Mouse (Mus musculus) limb, embryonic 10.5 days (tissue): ENCODE results near the gene Ppp3cb. TPM values are rescaled to one million over a fixed set of nuclear protein-coding genes. Genes with fewer than 3 reads are reported as not detected.

Experiments used
- DNase-seq: peaks from one replicate; pipeline ENCODE4 v3.0.0-alpha.2; 2017; ENCODE audit warnings: low spot score
- H3K27ac ChIP-seq: fragments of 300-500 bp; sonication (generic); 2 replicates; pipeline ENCODE4 v1.5.1; 2016; ENCODE audit warnings: mild to moderate bottlenecking
- H3K27me3 ChIP-seq: fragments of 300-500 bp; sonication (generic); 2 replicates; pipeline ENCODE4 v1.6.1; 2016; ENCODE audit warnings: low read depth, mild to moderate bottlenecking; ENCODE audit not compliant: poor library complexity, severe bottlenecking
- H3K36me3 ChIP-seq: fragments of 300-500 bp; sonication (generic); 2 replicates; pipeline ENCODE4 v1.6.1; 2016; ENCODE audit warnings: mild to moderate bottlenecking, moderate library complexity
- H3K4me1 ChIP-seq: fragments of 300-500 bp; sonication (generic); 2 replicates; pipeline ENCODE4 v1.6.1; 2016
- H3K4me3 ChIP-seq: fragments of 300-500 bp; sonication (generic); 2 replicates; pipeline ENCODE4 v1.5.1; 2016; ENCODE audit warnings: mild to moderate bottlenecking, moderate library complexity
- H3K9me3 ChIP-seq: fragments of 300-500 bp; sonication (generic); replicated peaks from 2 replicates; pipeline ENCODE4 v1.6.1; 2016; ENCODE audit warnings: mild to moderate bottlenecking
- WGBS: fragments of 180-500 bp; shearing (Covaris S2); methylation state at CpG from one replicate; pipeline ENCODE4 v1.1.7; 2016; 5-methylcytosine and 5-hydroxymethylcytosine counted together
- polyA plus RNA-seq: library from polyadenylated mRNA; unstranded; fragments of >200 nt; fragmentation: Nextera tagmentation; extraction: Ambion mirVana; gene quantifications from 2 replicates; pipeline ENCODE4 v1.2.1, GENCODE M21; 2016

Ppp3cb gene
- polyA plus RNA-seq, 1 experiment from 2014 or later = 43.2 TPM

DNA sequence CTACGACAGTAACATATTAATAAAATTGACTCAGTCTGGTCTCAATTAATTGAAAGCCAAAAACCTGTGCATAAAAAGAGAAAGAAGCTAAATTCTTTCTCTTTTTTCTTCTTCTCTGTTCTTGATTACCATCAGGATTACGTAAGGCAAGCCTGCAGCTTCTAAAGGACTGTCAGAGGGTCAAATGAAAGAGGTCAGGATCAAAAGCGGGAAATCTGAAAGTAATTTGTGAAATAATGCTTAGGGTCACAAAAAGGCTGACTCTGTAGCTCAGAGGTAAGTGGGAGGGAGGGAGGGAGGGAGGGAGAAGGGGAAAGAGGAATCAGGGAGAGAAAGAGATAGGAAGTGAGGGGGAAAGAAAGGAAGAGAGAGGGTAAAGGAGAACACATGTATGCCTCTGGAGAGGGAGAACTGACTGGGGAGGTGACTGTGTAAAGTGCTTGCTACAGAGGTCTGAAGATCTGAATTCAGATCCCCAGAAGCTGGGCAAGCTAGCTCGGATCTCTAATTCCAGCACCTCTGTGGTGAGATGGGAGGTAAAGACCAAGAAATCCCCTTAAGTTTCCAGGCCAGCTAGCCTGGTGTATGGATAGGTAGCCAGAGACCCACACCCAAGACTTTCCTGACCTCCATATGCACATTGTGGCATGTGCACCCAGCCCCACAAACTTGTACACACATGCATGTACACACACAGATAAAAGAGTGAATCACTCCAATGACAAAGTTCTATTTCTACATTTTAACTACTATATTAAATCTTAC, 68.9 kb downstream of the Ppp3cb start:
- no peaks in the 10 kb centered on the region for H3K9me3 ChIP-seq
- DNase-seq = no peak
- no peak overlapping the region for H3K27ac ChIP-seq
- H3K4me3 ChIP-seq = no peak overlapping the region
- 20% methylated on average over 4 of the region's 4 CpGs for WGBS
- no peaks in the 10 kb centered on the region for H3K27me3 ChIP-seq
- no peaks in the 10 kb centered on the region for H3K36me3 ChIP-seq
- H3K4me1 ChIP-seq = peaks cover 42% of the 10 kb centered on the region

DNA sequence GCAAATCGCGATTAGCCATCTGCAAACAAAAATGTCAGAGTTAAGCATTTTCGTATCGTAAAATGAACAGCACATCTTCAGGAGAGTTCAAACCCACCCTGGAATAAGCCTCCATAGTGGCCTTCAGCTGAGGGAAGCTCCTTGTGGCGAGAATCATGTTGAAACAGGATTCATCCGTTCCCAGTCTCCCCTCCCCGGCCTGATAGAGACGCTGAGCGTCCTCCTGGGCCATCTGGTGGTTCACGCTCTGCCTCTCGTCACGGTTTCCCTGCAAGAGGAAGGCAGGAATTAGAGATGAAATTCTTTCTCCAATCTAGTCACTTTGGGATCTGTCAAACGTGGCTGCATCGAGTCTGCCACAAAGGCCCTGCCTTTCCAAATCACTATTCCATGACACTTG, 86.2 kb downstream of the Ppp3cb start:
- no peak for DNase-seq
- H3K27me3 ChIP-seq = no peaks in the 10 kb centered on the region
- no peaks in the 10 kb centered on the region for H3K9me3 ChIP-seq
- H3K27ac ChIP-seq = no peak overlapping the region
- no peak overlapping the region for H3K4me3 ChIP-seq
- peaks cover 56% of the 10 kb centered on the region for H3K36me3 ChIP-seq
- no peaks in the 10 kb centered on the region for H3K4me1 ChIP-seq
- 78% methylated on average over 14 of the region's 14 CpGs for WGBS

DNA sequence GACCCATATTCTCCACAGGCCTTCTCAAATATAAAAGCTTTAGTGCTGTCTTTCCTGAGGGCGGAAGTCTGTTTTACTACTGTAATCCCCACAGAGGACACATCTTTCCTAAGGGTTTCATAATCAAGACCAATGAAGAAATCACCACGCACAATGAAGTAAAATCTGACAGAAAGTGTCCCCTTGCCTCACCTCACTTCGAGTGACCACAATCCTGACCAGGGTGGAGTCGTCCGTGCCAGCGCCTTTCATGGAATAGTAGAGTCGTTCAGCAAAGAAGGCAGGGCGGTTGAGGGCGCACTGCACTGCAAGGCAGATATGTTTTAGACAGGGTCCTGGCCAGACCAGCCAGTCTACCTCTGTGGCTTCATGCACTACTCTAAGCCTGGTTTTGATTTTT, 88.0 kb downstream of the Ppp3cb start:
- Histone ChIP-seq H3K27ac (no peak overlapping the region), H3K27me3 (no peaks in the 10 kb centered on the region), H3K9me3 (no peaks in the 10 kb centered on the region), H3K36me3 (peaks cover 40% of the 10 kb centered on the region), H3K4me1 (no peaks in the 10 kb centered on the region), H3K4me3 (no peak overlapping the region)
- 95% methylated on average over 9 of the region's 9 CpGs for WGBS
- DNase-seq = no peak

DNA sequence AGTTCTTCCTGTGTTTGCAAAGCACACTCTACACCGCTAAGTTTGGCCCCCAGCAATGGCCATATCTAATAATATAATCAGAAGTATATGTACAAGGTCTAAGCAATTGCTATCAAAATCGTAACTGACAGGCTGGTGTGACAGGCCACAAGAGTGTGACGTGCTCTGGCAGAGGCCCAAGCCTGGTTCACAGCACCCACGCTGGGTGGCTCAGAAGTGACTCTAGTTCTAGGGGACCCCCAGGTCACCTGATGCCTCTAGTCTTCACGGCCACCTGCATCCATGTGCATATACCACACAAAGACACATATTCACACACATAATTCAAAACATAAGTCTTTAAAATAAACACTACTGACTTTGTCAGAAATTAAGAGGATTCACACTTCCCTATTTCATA, 93.4 kb downstream of the Ppp3cb start:
- WGBS = 93% methylated on average over 5 of the region's 5 CpGs
- Histone ChIP-seq H3K4me3 (no peak overlapping the region), H3K27ac (no peak overlapping the region)

DNA sequence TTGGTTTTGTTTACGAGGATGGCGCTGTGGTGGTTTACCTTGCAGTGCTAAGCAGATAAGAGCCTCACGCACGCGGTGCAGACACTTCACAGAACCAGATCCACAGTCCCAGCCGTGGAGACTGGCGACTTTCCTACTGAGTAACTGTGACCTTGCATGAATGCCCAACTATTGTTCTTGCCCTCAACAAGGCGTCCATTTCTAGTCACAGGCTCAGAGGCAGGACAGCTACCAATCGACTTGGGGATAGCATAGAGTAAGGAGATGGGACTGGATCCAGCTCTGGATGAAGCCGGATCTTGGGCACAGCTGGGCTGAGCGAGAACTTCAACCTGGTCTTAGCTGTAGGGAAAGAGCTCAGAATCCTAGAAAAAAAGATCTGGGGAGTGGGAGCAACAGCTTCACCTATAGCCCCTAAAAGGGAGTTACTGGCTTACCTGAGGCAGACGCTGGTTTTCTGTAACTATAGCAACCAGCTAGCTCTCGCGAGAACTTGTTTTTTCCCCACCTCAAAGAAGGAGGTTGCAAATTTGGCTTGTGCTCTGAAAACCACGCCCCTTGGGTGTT, 94.5 kb downstream of the Ppp3cb start, which contains the start of gene Cfap70:
Gene Cfap70, minus strand, starts transcription at position 462 of the 567 bp plus-strand sequence.
- Histone ChIP-seq H3K36me3 (peaks cover 6% of the 10 kb centered on the region), H3K27ac (peak within 1 kb of the TSS; percentile 28; the same call in 1 of the 2 replicates), H3K4me3 (peak within 1 kb of the TSS; percentile 51), H3K9me3 (no peaks in the 10 kb centered on the region), H3K27me3 (no peaks in the 10 kb centered on the region), H3K4me1 (peaks cover 5% of the 10 kb centered on the region)
- WGBS = 2% methylated on average over 15 of the region's 15 CpGs
- peak; percentile 70 for DNase-seq

More for the DNA sequence above, 93.4 kb downstream of the Ppp3cb start:
- H3K9me3 ChIP-seq = no peaks in the 10 kb centered on the region
- DNase-seq = no peak
- H3K4me1 ChIP-seq = peaks cover 5% of the 10 kb centered on the region
- no peaks in the 10 kb centered on the region for H3K27me3 ChIP-seq
- H3K36me3 ChIP-seq = peaks cover 9% of the 10 kb centered on the region

DNA sequence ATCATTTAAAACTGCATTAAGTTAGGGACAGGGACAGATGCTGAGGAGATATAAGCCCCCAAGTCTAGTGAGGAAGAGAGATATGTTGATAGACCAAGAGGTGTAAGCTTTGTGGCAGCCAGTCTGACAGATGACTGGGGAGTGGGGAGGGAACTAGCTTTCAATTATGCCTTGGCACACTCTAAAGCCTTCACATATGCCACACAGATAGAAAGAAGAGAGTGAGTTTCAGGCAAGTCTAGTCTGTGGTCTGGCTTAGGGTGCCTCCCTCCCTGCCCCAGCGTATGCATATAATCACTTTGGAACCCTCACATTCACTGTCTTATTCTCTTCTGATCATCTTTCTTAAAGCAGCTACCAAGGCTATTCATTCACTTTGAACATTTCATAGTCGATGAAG, 95.1 kb downstream of the Ppp3cb start:
- Histone ChIP-seq H3K9me3 (no peaks in the 10 kb centered on the region), H3K27ac (no peak overlapping the region), H3K4me3 (peak overlapping the region; percentile 51), H3K27me3 (no peaks in the 10 kb centered on the region), H3K4me1 (peaks cover 5% of the 10 kb centered on the region), H3K36me3 (peaks cover 5% of the 10 kb centered on the region; the same call in 1 of the 2 replicates)
- DNase-seq = no peak
- WGBS = 8% methylated on average over 2 of the region's 2 CpGs

Other genes starting within 250 kb of the Ppp3cb start
- gene Ecd, start 198.5 kb downstream of the Ppp3cb start, polyA plus RNA-seq = 71.7 and 74.6 TPM in 2 replicates
- 43.5 and 51.7 TPM in 2 replicates for gene Fam149b, start 198.4 kb downstream of the Ppp3cb start, polyA plus RNA-seq
- gene Dnajc9, start 157.7 kb downstream of the Ppp3cb start, polyA plus RNA-seq = 272 and 290 TPM in 2 replicates
- 90.4 TPM in 2 replicates for gene Mrps16, start 152.9 kb downstream of the Ppp3cb start, polyA plus RNA-seq
- 0.29 and 0.90 TPM in 2 replicates for gene Cfap70, start 94.3 kb downstream of the Ppp3cb start, polyA plus RNA-seq
- 21.2 and 23.3 TPM in 2 replicates for gene Anxa7, start 66.4 kb downstream of the Ppp3cb start, polyA plus RNA-seq
- 0.83 and 1.3 TPM in 2 replicates for gene Mss51, start 49.7 kb downstream of the Ppp3cb start, polyA plus RNA-seq
- 13.5 and 16.6 TPM in 2 replicates for gene Usp54, start 94.5 kb upstream of the Ppp3cb start, polyA plus RNA-seq
- gene Myoz1, start 110.0 kb upstream of the Ppp3cb start, polyA plus RNA-seq = 0.86 TPM in 1 of 2 replicates, not detected in the other
- 0.51 and 1.9 TPM in 2 replicates for gene Synpo2l, start 121.8 kb upstream of the Ppp3cb start, polyA plus RNA-seq
- gene Sec24c, start 127.7 kb upstream of the Ppp3cb start, polyA plus RNA-seq = 113 and 122 TPM in 2 replicates
- 18.2 and 20.4 TPM in 2 replicates for gene Fut11, start 148.4 kb upstream of the Ppp3cb start, polyA plus RNA-seq
- gene Chchd1, start 156.4 kb upstream of the Ppp3cb start, polyA plus RNA-seq = 238 and 280 TPM in 2 replicates
- gene Zswim8, start 161.0 kb upstream of the Ppp3cb start, polyA plus RNA-seq = 32.5 and 39.3 TPM in 2 replicates
- 27.9 and 29.2 TPM in 2 replicates for gene Ndst2, start 188.0 kb upstream of the Ppp3cb start, polyA plus RNA-seq
- 43.3 and 57.6 TPM in 2 replicates for gene Camk2g, start 247.5 kb upstream of the Ppp3cb start, polyA plus RNA-seq